Mouse (Mus musculus) small intestine, adult 2 months (tissue): ENCODE data around the gene Alpi.
A peak's percentile ranks its signal among the peaks of the same experiment; 100 is the strongest.

ENCODE experiments used
- CTCF ChIP-seq: fragments of 200-500 bp; IDR thresholded peaks from 2 replicates; pipeline ENCODE4 v1.5.1; 2012; ENCODE audit warnings: low read depth, mild to moderate bottlenecking, control low read depth, inconsistent platforms, low read length, moderate library complexity, mixed read lengths; ENCODE audit not compliant: insufficient replicate concordance, insufficient read length; ENCODE audit errors: extremely low read depth
- POLR2A ChIP-seq: fragments of 200-500 bp; IDR thresholded peaks from 2 replicates; pipeline ENCODE4 v1.6.1; 2012; ENCODE audit warnings: low read depth, mild to moderate bottlenecking, control low read depth, inconsistent platforms, low read length, moderate library complexity

- no peak for TF ChIP-seq CTCF
- TF ChIP-seq POLR2A: peak; percentile 82
Observed at GRCm38 (mm10) chr1:87101411-87101810, at the start of gene Alpi.
